ENCODE assay signal across 21 mouse cellular contexts in genomic region chr11:8772541-8772940, GRCm38 (mm10).
DNase-seq lines count a peak whose midpoint lies in the region; ATAC-seq and TF ChIP-seq lines count a peak whose summit lies in the region.
"Had no signal": no experiment of that assay in that cellular context is flagged by ENCODE, and none has a peak within 500 bp of the region (broad histone marks: within the 10 kb centered on the region; RNA-seq: fewer than 3 reads in every experiment).

No protein-coding gene starts in this region.

- intact Hi-C loops in heart, postnatal 36 days (cut with DNase I), result no loop called here
- intact Hi-C loops in gastrocnemius, postnatal 14 days (cut with DNase I; ENCODE audit: low total_unique reads), result no loop called here

- peak; percentile 2 for DNase-seq in embryo, embryonic 10 days (ENCODE audit: low spot score)
- no peak for DNase-seq in embryo, embryonic 9.5 days (ENCODE audit: extremely low spot score)
- DNase-seq in lung, embryonic 14.5 days, result peak; percentile 41
- no peak for DNase-seq in lung, postnatal 25 days (ENCODE audit: low spot score)
- peak; percentile 74 for DNase-seq in heart, embryonic 10.5 days (ENCODE audit: low spot score)
- peak; percentile 15 to 19 for DNase-seq in heart, postnatal 36 days
- DNase-seq in gastrocnemius, postnatal 14 days, result no peak
- DNase-seq: adrenal gland, postnatal 14 days; cerebellum, adult 8-10 months; forebrain, postnatal 0 days; kidney, postnatal 25 days; layer of hippocampus, postnatal 36 days; thymus, adult 2 months had no signal

- no peak overlapping the region for H3K27ac ChIP-seq in lung, embryonic 14.5 days (ENCODE audit: low read depth)
- H3K27ac ChIP-seq in heart, embryonic 10.5 days, result no peak overlapping the region
- H3K27ac ChIP-seq: embryonic facial prominence, embryonic 12.5 days; heart, embryonic 15.5 days; hindbrain, embryonic 15.5 days; layer of hippocampus, adult 2 months; midbrain, embryonic 12.5 days; stomach, postnatal 0 days had no signal

- H3K36me3 ChIP-seq in lung, embryonic 14.5 days (ENCODE audit: insufficient read depth), result no peaks in the 10 kb centered on the region
- H3K36me3 ChIP-seq in heart, embryonic 10.5 days, result no peaks in the 10 kb centered on the region
- H3K36me3 ChIP-seq: embryonic facial prominence, embryonic 12.5 days; heart, embryonic 15.5 days; hindbrain, embryonic 15.5 days; midbrain, embryonic 12.5 days had no signal

- H3K9ac ChIP-seq in lung, embryonic 14.5 days, result no peak overlapping the region
- H3K9ac ChIP-seq: embryonic facial prominence, embryonic 12.5 days; forebrain, postnatal 0 days; heart, embryonic 15.5 days; hindbrain, embryonic 15.5 days; midbrain, embryonic 12.5 days had no signal

- H3K4me2 ChIP-seq in lung, embryonic 14.5 days, result no peak overlapping the region
- H3K4me2 ChIP-seq: embryonic facial prominence, embryonic 12.5 days; heart, embryonic 15.5 days; hindbrain, embryonic 15.5 days; midbrain, embryonic 12.5 days had no signal

- 53% methylated on average over 5 of the region's 5 CpGs for WGBS in lung, embryonic 14.5 days
- 45% methylated on average over 5 of the region's 5 CpGs for WGBS in heart, embryonic 10.5 days

- no peaks in the 10 kb centered on the region for H3K4me1 ChIP-seq in lung, embryonic 14.5 days (ENCODE audit: insufficient read depth)
- peaks cover 8% of the 10 kb centered on the region; the same call in 1 of the 2 replicates for H3K4me1 ChIP-seq in heart, embryonic 10.5 days
- H3K4me1 ChIP-seq: hindbrain, embryonic 15.5 days; midbrain, embryonic 12.5 days had no signal

- H3K27me3 ChIP-seq in lung, embryonic 14.5 days (ENCODE audit: insufficient read depth, low read length), result no peaks in the 10 kb centered on the region
- no peaks in the 10 kb centered on the region for H3K27me3 ChIP-seq in heart, embryonic 10.5 days (ENCODE audit: insufficient read depth, poor library complexity, severe bottlenecking)
- H3K27me3 ChIP-seq: embryonic facial prominence, embryonic 12.5 days; heart, embryonic 15.5 days; hindbrain, embryonic 15.5 days; midbrain, embryonic 12.5 days had no signal

- no peaks in the 10 kb centered on the region for H3K9me3 ChIP-seq in lung, embryonic 14.5 days (ENCODE audit: low read depth, low read length)
- no peaks in the 10 kb centered on the region for H3K9me3 ChIP-seq in heart, embryonic 10.5 days
- H3K9me3 ChIP-seq: embryonic facial prominence, embryonic 12.5 days; heart, embryonic 15.5 days; hindbrain, embryonic 15.5 days; midbrain, embryonic 12.5 days had no signal

- no peak for TF ChIP-seq CTCF in lung, embryonic 14.5 days (IDR thresholded peaks at IDR 0.05; ENCODE audit: low read depth)

- no peak overlapping the region for H3K4me3 ChIP-seq in lung, embryonic 14.5 days (ENCODE audit: low read depth, low read length)
- H3K4me3 ChIP-seq in heart, embryonic 10.5 days, result no peak overlapping the region
- H3K4me3 ChIP-seq: embryonic facial prominence, embryonic 12.5 days; heart, embryonic 15.5 days; hindbrain, embryonic 15.5 days; layer of hippocampus, adult 2 months; midbrain, embryonic 12.5 days had no signal

- ATAC-seq in lung, embryonic 14.5 days (ENCODE audit: insufficient read depth), result peak; percentile 31; the same call in 1 of the 2 replicates
- ATAC-seq: CD4-positive, CD25-positive, alpha-beta regulatory T cell, adult 4 months; forebrain, postnatal 0 days; intestine, postnatal 0 days had no signal

Comparison
In these comparisons a context has a peak if more than half of its experiments do, and no peak if none do; other contexts are left out.
1. DNase-seq: peak in embryo, embryonic 10 days (single experiment), lung, embryonic 14.5 days (single experiment), heart, embryonic 10.5 days (single experiment) and heart, postnatal 36 days (2 of 2); none in embryo, embryonic 9.5 days (single experiment), lung, postnatal 25 days (single experiment) and gastrocnemius, postnatal 14 days (single experiment).